Mouse (Mus musculus) spleen, adult 2 months (tissue): ENCODE results near the gene Gucy2e.

Source experiments
- CTCF ChIP-seq: fragments of 200-500 bp; IDR thresholded peaks from 2 replicates; pipeline ENCODE4 v1.5.1; 2011; ENCODE audit warnings: mild to moderate bottlenecking, inconsistent platforms; ENCODE audit not compliant: insufficient read depth, insufficient read length, insufficient replicate concordance; ENCODE audit errors: extremely low read depth
- POLR2A ChIP-seq: fragments of 200-500 bp; IDR thresholded peaks from 2 replicates; pipeline ENCODE4 v1.6.1; 2011; ENCODE audit warnings: low read depth, low read length, inconsistent platforms

- TF ChIP-seq CTCF (no peak), POLR2A (no peak)
Measured at GRCm38 (mm10) chr11:69179512-69179911, 57.3 kb downstream of the Gucy2e start.
